Mouse (Mus musculus): ENCODE data around the gene Epn2. TPM values are rescaled to one million over a fixed set of nuclear protein-coding genes. Genes with fewer than 3 reads are reported as not detected.

Gene Epn2
- polyA plus RNA-seq, 1 experiment = 123 TPM

- DNase-seq = peak; percentile 94 to 97
- no peak for TF ChIP-seq CTCF (IDR thresholded peaks at IDR 0.05; ENCODE audit: borderline replicate concordance, insufficient read depth, low read depth, low read length)
- no peak for TF ChIP-seq POLR2A (IDR thresholded peaks at IDR 0.05; ENCODE audit: borderline replicate concordance, insufficient read depth, low read length)
- no peak overlapping the region for H3K4me3 ChIP-seq (replicated peaks; ENCODE audit: insufficient read depth, low read depth, low read length)
- WGBS = 7% methylated on average over 4 of the region's 4 CpGs
- H3K27me3 ChIP-seq (ENCODE audit: control insufficient read depth, insufficient read depth, low read length) = no peaks in the 10 kb centered on the region
- peak overlapping the region; percentile 98 for H3K27ac ChIP-seq (ENCODE audit: insufficient read depth, low read length)
- H3K4me1 ChIP-seq (ENCODE audit: control insufficient read depth, insufficient read depth, low read length) = peaks cover 35% of the 10 kb centered on the region
Measured at GRCm38 (mm10) chr11:61468534-61468933, 111.0 kb downstream of the Epn2 start.

Other genes with a start within 250 kb of the Epn2 start
- gene Slc47a2, start 236.8 kb downstream of the Epn2 start, polyA plus RNA-seq (2012; rRNA removed) = 0.07 and 0.11 TPM in 2 replicates
- gene Slc47a1, start 201.3 kb downstream of the Epn2 start, polyA plus RNA-seq (2012; rRNA removed) = 1.00 and 2.7 TPM in 2 replicates
- gene Rnf112, start 125.6 kb downstream of the Epn2 start, polyA plus RNA-seq (2012; rRNA removed) = 538 and 626 TPM in 2 replicates
- 1.9 and 3.5 TPM in 2 replicates for gene Mfap4, start 94.3 kb downstream of the Epn2 start, polyA plus RNA-seq (2012; rRNA removed)
- 47.8 and 55.8 TPM in 2 replicates for gene Mapk7, start 85.3 kb downstream of the Epn2 start, polyA plus RNA-seq (2012; rRNA removed)
- 36.2 and 40.7 TPM in 2 replicates for gene B9d1, start 74.5 kb downstream of the Epn2 start, polyA plus RNA-seq (2012; rRNA removed)
- 4.9 and 5.4 TPM in 2 replicates for gene Grap, start 73.6 kb upstream of the Epn2 start, polyA plus RNA-seq (2012; rRNA removed)
- gene Fam83g, start 104.4 kb upstream of the Epn2 start, polyA plus RNA-seq (2012; rRNA removed) = 0.08 and 0.11 TPM in 2 replicates
- gene Slc5a10, start 141.1 kb upstream of the Epn2 start, polyA plus RNA-seq (2012; rRNA removed) = 0.05 and 0.07 TPM in 2 replicates
- 41.1 and 47.1 TPM in 2 replicates for gene Prpsap2, start 182.4 kb upstream of the Epn2 start, polyA plus RNA-seq (2012; rRNA removed)